In the genomic region with DNA sequence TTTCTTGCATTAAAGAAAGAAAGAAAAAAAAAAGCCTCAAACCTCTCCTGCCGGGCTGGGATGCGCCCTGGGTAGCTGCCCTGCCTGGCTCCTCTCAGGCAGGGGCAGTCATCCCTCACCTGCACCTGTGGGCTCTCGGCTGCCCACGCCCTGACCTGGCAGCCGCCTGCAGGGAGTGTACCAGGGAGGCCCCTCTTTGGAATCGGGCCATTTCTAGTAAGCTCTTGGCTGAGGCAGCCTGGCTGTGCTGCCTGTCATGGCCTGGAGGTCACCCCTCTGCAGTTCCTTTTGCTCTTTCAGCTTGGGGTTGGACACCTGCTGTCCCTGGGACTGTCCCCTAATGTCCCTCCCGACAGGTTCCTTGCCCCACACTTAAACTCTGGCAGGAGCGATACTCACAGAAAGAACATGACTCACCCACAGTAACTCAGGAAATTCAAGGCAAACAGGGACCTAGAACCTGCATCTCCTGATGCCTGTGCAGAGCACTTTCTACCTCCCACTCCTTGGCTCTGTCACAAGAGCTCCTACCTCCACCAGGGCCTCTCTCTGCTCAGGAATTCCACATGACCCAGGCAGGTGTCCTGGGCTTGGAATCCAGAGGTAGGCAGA, we compare ENCODE assay signal across 10 mouse cellular contexts. TPM values are rescaled to one million over a fixed set of nuclear protein-coding genes. Genes with fewer than 3 reads are reported as not detected.
DNase-seq lines count a peak whose midpoint lies in the region; ATAC-seq and TF ChIP-seq lines count a peak whose summit lies in the region.
"Had no signal": no experiment of that assay in that cellular context is flagged by ENCODE, and none has a peak within 500 bp of the region (broad histone marks: within the 10 kb centered on the region; RNA-seq: fewer than 3 reads in every experiment).

No protein-coding gene starts in this region.

- TF ChIP-seq CTCF in E14TG2a.4 (conservative IDR thresholded peaks at IDR 0.05; ENCODE audit: low read length), result no peak

- peaks cover 35% of the 10 kb centered on the region for H3K36me3 ChIP-seq in E14TG2a.4 (ENCODE audit: insufficient read depth, low read length)
- no peaks in the 10 kb centered on the region for H3K36me3 ChIP-seq in intestine, embryonic 15.5 days
- H3K36me3 ChIP-seq in midbrain, embryonic 10.5 days, result peaks cover 2% of the 10 kb centered on the region; the same call in 1 of the 2 replicates
- H3K36me3 ChIP-seq: liver, embryonic 13.5 days had no signal

- ATAC-seq in intestine, embryonic 15.5 days, result peak; percentile 54

- peaks cover 83% of the 10 kb centered on the region for H3K4me1 ChIP-seq in E14TG2a.4 (replicated peaks; ENCODE audit: low read depth, low read length)
- peaks cover 40% of the 10 kb centered on the region for H3K4me1 ChIP-seq in intestine, embryonic 15.5 days (replicated peaks)
- peaks cover 32% of the 10 kb centered on the region for H3K4me1 ChIP-seq in midbrain, embryonic 10.5 days

- peak overlapping the region; percentile 36 for H3K27ac ChIP-seq in intestine, embryonic 15.5 days
- 0 out of 2 replicates have a peak overlapping the region, but pooled peaks have one; percentile 10 for H3K27ac ChIP-seq in midbrain, embryonic 10.5 days (replicated peaks)
- H3K27ac ChIP-seq: liver, embryonic 13.5 days had no signal

- no peaks in the 10 kb centered on the region for H3K27me3 ChIP-seq in E14TG2a.4 (ENCODE audit: insufficient read depth, low read length)
- H3K27me3 ChIP-seq in intestine, embryonic 15.5 days (replicated peaks), result no peaks in the 10 kb centered on the region
- H3K27me3 ChIP-seq in midbrain, embryonic 10.5 days (ENCODE audit: low read depth, poor library complexity, severe bottlenecking), result peaks cover 25% of the 10 kb centered on the region; the same call in 1 of the 2 replicates

- peak overlapping the region; percentile 46 for H3K4me3 ChIP-seq in E14TG2a.4 (replicated peaks; ENCODE audit: low read length)
- no peak overlapping the region for H3K4me3 ChIP-seq in intestine, embryonic 15.5 days (replicated peaks)
- no peak overlapping the region for H3K4me3 ChIP-seq in midbrain, embryonic 10.5 days
- H3K4me3 ChIP-seq: liver, embryonic 13.5 days had no signal

- no peak overlapping the region for H3K9ac ChIP-seq in intestine, embryonic 15.5 days
- H3K9ac ChIP-seq: liver, embryonic 13.5 days had no signal

- H3K9me3 ChIP-seq in E14TG2a.4 (ENCODE audit: low read length), result peaks cover 14% of the 10 kb centered on the region
- no peaks in the 10 kb centered on the region for H3K9me3 ChIP-seq in intestine, embryonic 15.5 days
- H3K9me3 ChIP-seq in midbrain, embryonic 10.5 days (replicated peaks), result 0 out of 2 replicates have a peak, but pooled peaks cover 4% of the 10 kb centered on the region
- H3K9me3 ChIP-seq: liver, embryonic 13.5 days had no signal

- DNase-seq in heart, postnatal 4 days, result peak; percentile 23
- DNase-seq in heart, adult 11 months, result no peak
- no peak for DNase-seq in midbrain, embryonic 10.5 days (ENCODE audit: low spot score)
- DNase-seq in yolk sac, embryonic 10.5 days (ENCODE audit: low spot score), result no peak
- DNase-seq in cerebellum, postnatal 10 days, result no peak
- no peak for DNase-seq in layer of hippocampus, postnatal 36 days
- DNase-seq: cerebellum, postnatal 25 days had no signal

- no peak overlapping the region for H3K4me2 ChIP-seq in intestine, embryonic 15.5 days (replicated peaks)
- H3K4me2 ChIP-seq: liver, embryonic 13.5 days had no signal

- WGBS in intestine, embryonic 15.5 days, result 43% methylated on average over 8 of the region's 8 CpGs
- WGBS in midbrain, embryonic 10.5 days, result 41% methylated on average over 8 of the region's 8 CpGs

RNA-seq across cellular contexts. Expression of gene Rab44, which starts 52.1 kb away (rescaled TPM):
- total RNA-seq in heart, postnatal 4 days (2021), result under 1 TPM; 0.47 to 0.57 TPM
- 0.53 and 0.61 TPM in 2 replicates for polyA plus RNA-seq in intestine, embryonic 15.5 days (2015; fragmentation: Nextera tagmentation; extraction: Ambion mirVana)
- 0.06 and 0.47 TPM in 2 replicates for polyA plus RNA-seq in midbrain, embryonic 10.5 days (2016; fragmentation: Nextera tagmentation; extraction: Ambion mirVana)
- total RNA-seq in layer of hippocampus, postnatal 36 days (2021), result not detected
